Mouse (Mus musculus): ENCODE data around the gene Tmem135. TPM values are rescaled to one million over a fixed set of nuclear protein-coding genes. Genes with fewer than 3 reads are reported as not detected.

The Tmem135 gene
- polyA plus RNA-seq, 1 experiment: 47.6 TPM

GRCm38 (mm10) chr7:89436404-89436803, 32.4 kb upstream of the Tmem135 start:
- no peak for DNase-seq
- TF ChIP-seq CTCF (IDR thresholded peaks at IDR 0.05; ENCODE audit: borderline replicate concordance, control insufficient read depth, extremely low read depth, insufficient read depth, low read length, poor library complexity): no peak
- TF ChIP-seq POLR2A (IDR thresholded peaks at IDR 0.05; ENCODE audit: control insufficient read depth, extremely low read depth, insufficient read depth, low read length, poor library complexity): no peak
- H3K27ac ChIP-seq (ENCODE audit: control insufficient read depth, insufficient read depth, low read length): no peak overlapping the region
- 90% methylated on average over 5 of the region's 5 CpGs for WGBS
- no peaks in the 10 kb centered on the region for H3K36me3 ChIP-seq (ENCODE audit: control insufficient read depth, insufficient read depth, low read length)
- no peaks in the 10 kb centered on the region for H3K27me3 ChIP-seq (ENCODE audit: control insufficient read depth, insufficient read depth, low read length)
- H3K4me3 ChIP-seq (ENCODE audit: control insufficient read depth, insufficient read depth, low read length): no peak overlapping the region
- H3K4me1 ChIP-seq (replicated peaks; ENCODE audit: control insufficient read depth, insufficient read depth, low read length): no peaks in the 10 kb centered on the region

GRCm38 (mm10) chr7:89433893-89434616, 30.0 kb upstream of the Tmem135 start:
- H3K4me1 ChIP-seq (replicated peaks; ENCODE audit: control insufficient read depth, insufficient read depth, low read length): no peaks in the 10 kb centered on the region
- no peaks in the 10 kb centered on the region for H3K27me3 ChIP-seq (ENCODE audit: control insufficient read depth, insufficient read depth, low read length)
- no peak overlapping the region for H3K4me3 ChIP-seq (ENCODE audit: control insufficient read depth, insufficient read depth, low read length)
- TF ChIP-seq POLR2A (IDR thresholded peaks at IDR 0.05; ENCODE audit: control insufficient read depth, extremely low read depth, insufficient read depth, low read length, poor library complexity): no peak
- TF ChIP-seq CTCF (IDR thresholded peaks at IDR 0.05; ENCODE audit: borderline replicate concordance, control insufficient read depth, extremely low read depth, insufficient read depth, low read length, poor library complexity): no peak
- no peak overlapping the region for H3K27ac ChIP-seq (ENCODE audit: control insufficient read depth, insufficient read depth, low read length)
- WGBS: 78% methylated on average over 8 of the region's 8 CpGs
- no peaks in the 10 kb centered on the region for H3K36me3 ChIP-seq (ENCODE audit: control insufficient read depth, insufficient read depth, low read length)
- DNase-seq: no peak

GRCm38 (mm10) chr7:89433193-89433892, 29.3 kb upstream of the Tmem135 start:
- 86% methylated on average over 9 of the region's 9 CpGs for WGBS
- H3K4me1 ChIP-seq (replicated peaks; ENCODE audit: control insufficient read depth, insufficient read depth, low read length): no peaks in the 10 kb centered on the region
- no peak overlapping the region for H3K4me3 ChIP-seq (ENCODE audit: control insufficient read depth, insufficient read depth, low read length)
- TF ChIP-seq POLR2A (IDR thresholded peaks at IDR 0.05; ENCODE audit: control insufficient read depth, extremely low read depth, insufficient read depth, low read length, poor library complexity) (no peak), CTCF (IDR thresholded peaks at IDR 0.05; ENCODE audit: borderline replicate concordance, control insufficient read depth, extremely low read depth, insufficient read depth, low read length, poor library complexity) (no peak)
- DNase-seq: no peak
- H3K36me3 ChIP-seq (ENCODE audit: control insufficient read depth, insufficient read depth, low read length): no peaks in the 10 kb centered on the region
- no peak overlapping the region for H3K27ac ChIP-seq (ENCODE audit: control insufficient read depth, insufficient read depth, low read length)
- H3K27me3 ChIP-seq (ENCODE audit: control insufficient read depth, insufficient read depth, low read length): no peaks in the 10 kb centered on the region

GRCm38 (mm10) chr7:89431185-89431584, 27.2 kb upstream of the Tmem135 start:
- H3K4me1 ChIP-seq (replicated peaks; ENCODE audit: control insufficient read depth, insufficient read depth, low read length): no peaks in the 10 kb centered on the region
- no peak overlapping the region for H3K4me3 ChIP-seq (ENCODE audit: control insufficient read depth, insufficient read depth, low read length)
- H3K36me3 ChIP-seq (ENCODE audit: control insufficient read depth, insufficient read depth, low read length): no peaks in the 10 kb centered on the region
- no peak for TF ChIP-seq CTCF (IDR thresholded peaks at IDR 0.05; ENCODE audit: borderline replicate concordance, control insufficient read depth, extremely low read depth, insufficient read depth, low read length, poor library complexity)
- no peak for TF ChIP-seq POLR2A (IDR thresholded peaks at IDR 0.05; ENCODE audit: control insufficient read depth, extremely low read depth, insufficient read depth, low read length, poor library complexity)
- WGBS: 95% methylated on average over 2 of the region's 2 CpGs
- H3K27ac ChIP-seq (ENCODE audit: control insufficient read depth, insufficient read depth, low read length): no peak overlapping the region
- DNase-seq: no peak
- no peaks in the 10 kb centered on the region for H3K27me3 ChIP-seq (ENCODE audit: control insufficient read depth, insufficient read depth, low read length)

GRCm38 (mm10) chr7:89429326-89429725, 25.3 kb upstream of the Tmem135 start:
- Histone ChIP-seq H3K27ac (ENCODE audit: control insufficient read depth, insufficient read depth, low read length) (no peak overlapping the region), H3K27me3 (ENCODE audit: control insufficient read depth, insufficient read depth, low read length) (no peaks in the 10 kb centered on the region), H3K4me1 (replicated peaks; ENCODE audit: control insufficient read depth, insufficient read depth, low read length) (no peaks in the 10 kb centered on the region), H3K4me3 (ENCODE audit: control insufficient read depth, insufficient read depth, low read length) (no peak overlapping the region), H3K36me3 (ENCODE audit: control insufficient read depth, insufficient read depth, low read length) (no peaks in the 10 kb centered on the region)
- no peak for DNase-seq
- WGBS: 93% methylated on average over 1 of the region's 1 CpGs
- TF ChIP-seq POLR2A (IDR thresholded peaks at IDR 0.05; ENCODE audit: control insufficient read depth, extremely low read depth, insufficient read depth, low read length, poor library complexity) (no peak), CTCF (IDR thresholded peaks at IDR 0.05; ENCODE audit: borderline replicate concordance, control insufficient read depth, extremely low read depth, insufficient read depth, low read length, poor library complexity) (no peak)

- no peak for DNase-seq
- Histone ChIP-seq H3K36me3 (ENCODE audit: control insufficient read depth, insufficient read depth, low read length) (no peaks in the 10 kb centered on the region), H3K4me3 (ENCODE audit: control insufficient read depth, insufficient read depth, low read length) (no peak overlapping the region), H3K27me3 (ENCODE audit: control insufficient read depth, insufficient read depth, low read length) (no peaks in the 10 kb centered on the region), H3K4me1 (replicated peaks; ENCODE audit: control insufficient read depth, insufficient read depth, low read length) (no peaks in the 10 kb centered on the region), H3K27ac (ENCODE audit: control insufficient read depth, insufficient read depth, low read length) (no peak overlapping the region)
- TF ChIP-seq CTCF (IDR thresholded peaks at IDR 0.05; ENCODE audit: borderline replicate concordance, control insufficient read depth, extremely low read depth, insufficient read depth, low read length, poor library complexity) (no peak), POLR2A (IDR thresholded peaks at IDR 0.05; ENCODE audit: control insufficient read depth, extremely low read depth, insufficient read depth, low read length, poor library complexity) (no peak)
- WGBS: 56% methylated on average over 5 of the region's 5 CpGs
Measured at GRCm38 (mm10) chr7:89428804-89429203, 24.8 kb upstream of the Tmem135 start.
